Mouse (Mus musculus): Measurements from ENCODE around the gene Ncapd3. TPM values are rescaled to one million over a fixed set of nuclear protein-coding genes. Genes with fewer than 3 reads are reported as not detected.

Ncapd3 gene
- total and polyA plus RNA-seq, 3 experiments, result 29.9 to 39.2 (median 33.7) TPM

DNA sequence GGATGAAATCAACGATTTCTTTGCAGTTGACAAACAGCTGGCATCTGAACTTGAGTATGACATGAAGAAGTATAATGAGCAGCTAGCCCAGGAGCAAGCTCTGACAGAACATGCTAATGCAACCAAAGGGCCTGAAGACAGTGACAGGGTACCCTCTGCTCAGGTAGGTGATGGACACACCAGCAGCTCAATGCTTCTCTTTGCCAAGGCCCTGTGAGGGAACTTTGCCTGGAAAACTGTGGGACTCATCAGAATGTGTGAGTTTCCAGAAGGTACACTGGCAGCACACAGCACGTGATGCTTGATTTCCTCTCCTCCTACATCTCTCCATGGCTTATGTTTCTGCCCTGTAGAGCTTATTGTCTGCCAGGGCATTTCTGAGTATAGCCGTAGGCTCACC, 57.4 kb downstream of the Ncapd3 start:
- Histone ChIP-seq H3K4me1 (ENCODE audit: control insufficient read depth in 1 of 2, insufficient read depth in 2 of 2) (no peaks in the 10 kb centered on the region), H3K9me3 (replicated peaks; ENCODE audit: low read length) (no peaks in the 10 kb centered on the region), H3K27ac (ENCODE audit: insufficient read depth, low read depth) (no peak overlapping the region), H3K9ac (ENCODE audit: insufficient read depth, low read depth) (no peak overlapping the region), H3K4me2 (ENCODE audit: insufficient read depth, low read depth, poor library complexity, severe bottlenecking) (no peak overlapping the region), H3K79me2 (replicated peaks; ENCODE audit: control insufficient read depth, extremely low read depth, insufficient read depth, poor library complexity, severe bottlenecking) (no peaks in the 10 kb centered on the region), H3K4me3 (replicated peaks in 1 of 3; ENCODE audit: low read depth in 2 of 3, low read length in 2 of 3, poor library complexity in 1 of 3) (no peak overlapping the region), H3K27me3 (replicated peaks) (no peaks in the 10 kb centered on the region), H3K36me3 (replicated peaks in 1 of 2; ENCODE audit: control insufficient read depth in 1 of 2, insufficient read depth in 1 of 2, low read length in 1 of 2) (peaks cover 79 to 97% of the 10 kb centered on the region in 2 experiments)
- no peak for DNase-seq (ENCODE audit: extremely low read depth)
- TF ChIP-seq ZNF384 (IDR thresholded peaks at IDR 0.05; ENCODE audit: low read depth, low read length) (no peak), BHLHE40 (IDR thresholded peaks at IDR 0.05; ENCODE audit: low read depth, low read length) (no peak), TCF12 (IDR thresholded peaks at IDR 0.05; ENCODE audit: low read depth, low read length) (no peak), E2F4 (IDR thresholded peaks at IDR 0.05; ENCODE audit: insufficient replicate concordance, low read depth, low read length) (no peak), MAZ (IDR thresholded peaks at IDR 0.05; ENCODE audit: low read depth, low read length) (no peak), POLR2AphosphoS2 (IDR thresholded peaks at IDR 0.05; ENCODE audit: low read depth, low read length) (no peak), USF2 (conservative IDR thresholded peaks at IDR 0.05; ENCODE audit: low read depth, low read length) (no peak), CHD1 (IDR thresholded peaks at IDR 0.05; ENCODE audit: low read depth, low read length) (no peak), MAX (IDR thresholded peaks at IDR 0.05; ENCODE audit: low read length) (no peak), ZC3H11A (IDR thresholded peaks at IDR 0.05; ENCODE audit: low read depth, low read length) (no peak), ETS1 (conservative IDR thresholded peaks at IDR 0.05; ENCODE audit: low read depth, low read length) (no peak), USF1 (IDR thresholded peaks at IDR 0.05; ENCODE audit: low read depth, low read length) (no peak), SMC3 (IDR thresholded peaks at IDR 0.05; ENCODE audit: low read depth, low read length) (no peak), ZKSCAN1 (IDR thresholded peaks at IDR 0.05; ENCODE audit: borderline replicate concordance, low read depth, low read length) (no peak)
- in situ Hi-C loops (cut with MboI; ENCODE audit: low pct_ligation_motif_present, low pct_unique_long_range_greater_than_20kb, low sequenced_read_pairs) (no loop called here), dilution Hi-C loops (cut with MboI; ENCODE audit: extremely low pct_ligation_motif_present, extremely low pct_unique_long_range_greater_than_20kb, low sequenced_read_pairs) (no loop called here)

DNA sequence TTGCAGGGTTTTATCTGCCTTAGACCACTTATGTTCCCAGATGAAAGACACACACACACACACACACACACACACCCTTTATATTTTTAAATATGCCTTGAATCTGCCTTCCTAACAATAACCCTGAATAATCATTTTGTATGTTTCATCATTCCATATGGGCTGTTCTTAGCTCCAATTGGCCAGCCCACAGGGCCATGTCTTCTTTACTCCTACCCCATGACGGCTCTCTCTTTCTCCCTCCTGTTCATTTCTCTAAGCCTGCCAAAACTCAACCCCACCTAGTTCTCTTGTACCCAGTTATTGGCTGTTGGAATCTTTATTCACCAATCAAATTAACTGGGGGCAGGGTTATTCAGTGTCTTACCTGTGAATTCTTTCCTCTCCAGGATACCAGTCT, 60.2 kb downstream of the Ncapd3 start:
- DNase-seq (ENCODE audit: extremely low read depth), result no peak
- Histone ChIP-seq H3K27ac (ENCODE audit: insufficient read depth, low read depth) (no peak overlapping the region), H3K4me3 (replicated peaks in 1 of 3; ENCODE audit: low read depth in 2 of 3, low read length in 2 of 3, poor library complexity in 1 of 3) (no peak overlapping the region), H3K9me3 (replicated peaks; ENCODE audit: low read length) (no peaks in the 10 kb centered on the region), H3K79me2 (replicated peaks; ENCODE audit: control insufficient read depth, extremely low read depth, insufficient read depth, poor library complexity, severe bottlenecking) (no peaks in the 10 kb centered on the region), H3K4me1 (ENCODE audit: control insufficient read depth in 1 of 2, insufficient read depth in 2 of 2) (no peaks in the 10 kb centered on the region), H3K27me3 (replicated peaks) (no peaks in the 10 kb centered on the region), H3K9ac (ENCODE audit: insufficient read depth, low read depth) (no peak overlapping the region), H3K36me3 (replicated peaks in 1 of 2; ENCODE audit: control insufficient read depth in 1 of 2, insufficient read depth in 1 of 2, low read length in 1 of 2) (peaks cover 77 to 95% of the 10 kb centered on the region in 2 experiments), H3K4me2 (ENCODE audit: insufficient read depth, low read depth, poor library complexity, severe bottlenecking) (no peak overlapping the region)
- dilution Hi-C loops (cut with MboI; ENCODE audit: extremely low pct_ligation_motif_present, extremely low pct_unique_long_range_greater_than_20kb, low sequenced_read_pairs) (no loop called here), in situ Hi-C loops (cut with MboI; ENCODE audit: low pct_ligation_motif_present, low pct_unique_long_range_greater_than_20kb, low sequenced_read_pairs) (no loop called here)
- TF ChIP-seq USF2 (conservative IDR thresholded peaks at IDR 0.05; ENCODE audit: low read depth, low read length) (no peak), MXI1 (IDR thresholded peaks at IDR 0.05; ENCODE audit: low read depth, low read length) (no peak), SMC3 (IDR thresholded peaks at IDR 0.05; ENCODE audit: low read depth, low read length) (no peak), HCFC1 (IDR thresholded peaks at IDR 0.05; ENCODE audit: low read depth, low read length) (no peak)
